8 mouse cellular contexts compared by ENCODE assay signal in genomic region chr8:69882021-69882756, GRCm38 (mm10). TPM values are rescaled to one million over a fixed set of nuclear protein-coding genes. Genes with fewer than 3 reads are reported as not detected.
DNase-seq lines count a peak whose midpoint lies in the region; ATAC-seq and TF ChIP-seq lines count a peak whose summit lies in the region.

No protein-coding gene starts in this region.

- H3K9me3 ChIP-seq in heart, postnatal 0 days (replicated peaks; ENCODE audit: control insufficient read depth, low read length): no peaks in the 10 kb centered on the region
- H3K9me3 ChIP-seq in lung, embryonic 15.5 days: no peaks in the 10 kb centered on the region

- intact Hi-C loops in left cerebral cortex, postnatal 10 days (cut with DNase I): no loop called here

- no peak for TF ChIP-seq CTCF in heart, postnatal 0 days (IDR thresholded peaks at IDR 0.05; ENCODE audit: low read depth)

- peak overlapping the region; percentile 45 for H3K4me3 ChIP-seq in heart, postnatal 0 days (ENCODE audit: low read depth, low read length)
- H3K4me3 ChIP-seq in lung, embryonic 15.5 days: peak overlapping the region; percentile 36

- peak overlapping the region; percentile 55 for H3K4me2 ChIP-seq in heart, postnatal 0 days (ENCODE audit: low read depth, low read length)
- peak overlapping the region; percentile 58 for H3K4me2 ChIP-seq in lung, embryonic 15.5 days

- H3K4me1 ChIP-seq in heart, postnatal 0 days (ENCODE audit: control insufficient read depth, insufficient read depth): 0 out of 2 replicates have a peak, but pooled peaks cover 8% of the 10 kb centered on the region
- H3K4me1 ChIP-seq in lung, embryonic 15.5 days: peaks cover 17% of the 10 kb centered on the region

- 10% methylated on average over 103 of the region's 103 CpGs for WGBS in heart, postnatal 0 days
- 6% methylated on average over 102 of the region's 103 CpGs for WGBS in lung, embryonic 15.5 days

- H3K9ac ChIP-seq in heart, postnatal 0 days (replicated peaks; ENCODE audit: low read depth, low read length): no peak overlapping the region
- no peak overlapping the region for H3K9ac ChIP-seq in lung, embryonic 15.5 days

- peaks cover 82% of the 10 kb centered on the region for H3K27me3 ChIP-seq in heart, postnatal 0 days (ENCODE audit: control insufficient read depth, insufficient read depth, low read length)
- H3K27me3 ChIP-seq in lung, embryonic 15.5 days: peaks cover 94% of the 10 kb centered on the region

- no peak for TF ChIP-seq EP300 in heart, postnatal 0 days (IDR thresholded peaks at IDR 0.05; ENCODE audit: low read depth)

- ATAC-seq in heart, postnatal 0 days (ENCODE audit: insufficient read depth, low read depth): peak; percentile 55; the same call in 1 of the 2 replicates
- ATAC-seq in lung, embryonic 15.5 days (ENCODE audit: borderline replicate concordance, extremely low read depth, low FRiP score, low TSS enrichment): 0 out of 2 replicates have a peak, but pooled peaks have one; percentile 6

- no peak overlapping the region for H3K27ac ChIP-seq in heart, postnatal 0 days (ENCODE audit: low read depth)
- H3K27ac ChIP-seq in lung, embryonic 15.5 days: no peak overlapping the region

- H3K36me3 ChIP-seq in heart, postnatal 0 days (replicated peaks; ENCODE audit: control insufficient read depth, insufficient read depth, low read length): no peaks in the 10 kb centered on the region
- H3K36me3 ChIP-seq in lung, embryonic 15.5 days: no peaks in the 10 kb centered on the region

- peak; percentile 65 to 90 for DNase-seq in left cerebral cortex, postnatal 10 days (ENCODE audit: extremely low spot score in 1 of 2, low spot score in 2 of 2)
- DNase-seq in left cerebral cortex, adult 9 months (ENCODE audit: low spot score in 2 of 2): no peak
- peak; percentile 73 for DNase-seq in embryo, embryonic 10 days (ENCODE audit: low spot score)
- DNase-seq in heart, postnatal 0 days (ENCODE audit: low spot score): no peak
- peak; percentile 88 for DNase-seq in kidney, postnatal 14 days
- peak; percentile 52 for DNase-seq in retina, postnatal 7 days (ENCODE audit: low read depth, low spot score)
- DNase-seq in cerebellum, adult 18-20 months: no peak

RNA-seq across cellular contexts. Expression of gene Cilp2, which starts 5.3 kb away (rescaled TPM):
- 1 to 10 TPM; 2.5 to 2.6 TPM for total RNA-seq in left cerebral cortex, postnatal 10 days (2021)
- 0.23 and 0.43 TPM in 2 replicates for total RNA-seq in heart, postnatal 0 days (2014; rRNA removed; ENCODE audit: low replicate concordance)
- polyA plus RNA-seq in heart, postnatal 0 days (2015; fragmentation: Nextera tagmentation; extraction: Ambion mirVana): 0.36 and 0.49 TPM in 2 replicates
- 0.59 and 0.61 TPM in 2 replicates for polyA plus RNA-seq in lung, embryonic 15.5 days (2015; fragmentation: Nextera tagmentation; extraction: Ambion mirVana)

RNA-seq across cellular contexts. Expression of gene Tssk6, which starts 19.8 kb away (rescaled TPM):
- total RNA-seq in left cerebral cortex, postnatal 10 days (2021): under 1 TPM; 0.26 to 0.53 TPM
- total RNA-seq in heart, postnatal 0 days (2014; rRNA removed; ENCODE audit: low replicate concordance): 0.11 TPM in 1 of 2 replicates, not detected in the other
- polyA plus RNA-seq in heart, postnatal 0 days (2015; fragmentation: Nextera tagmentation; extraction: Ambion mirVana): 1.1 and 1.2 TPM in 2 replicates
- 2.9 and 3.7 TPM in 2 replicates for polyA plus RNA-seq in lung, embryonic 15.5 days (2015; fragmentation: Nextera tagmentation; extraction: Ambion mirVana)

RNA-seq across cellular contexts. Expression of gene Ndufa13, which starts 20.2 kb away (rescaled TPM):
- total RNA-seq in left cerebral cortex, postnatal 10 days (2021): 100 to 1,000 TPM; 111 to 119 TPM
- 223 and 232 TPM in 2 replicates for total RNA-seq in heart, postnatal 0 days (2014; rRNA removed; ENCODE audit: low replicate concordance)
- 666 and 702 TPM in 2 replicates for polyA plus RNA-seq in heart, postnatal 0 days (2015; fragmentation: Nextera tagmentation; extraction: Ambion mirVana)
- 162 and 177 TPM in 2 replicates for polyA plus RNA-seq in lung, embryonic 15.5 days (2015; fragmentation: Nextera tagmentation; extraction: Ambion mirVana)

RNA-seq across cellular contexts. Expression of gene Yjefn3, which starts 20.3 kb away (rescaled TPM):
- 10 to 100 TPM; 16.9 to 17.5 TPM for total RNA-seq in left cerebral cortex, postnatal 10 days (2021)
- total RNA-seq in heart, postnatal 0 days (2014; rRNA removed; ENCODE audit: low replicate concordance): 1.2 and 22.3 TPM in 2 replicates
- polyA plus RNA-seq in heart, postnatal 0 days (2015; fragmentation: Nextera tagmentation; extraction: Ambion mirVana): 12.9 and 13.9 TPM in 2 replicates
- 4.0 and 5.5 TPM in 2 replicates for polyA plus RNA-seq in lung, embryonic 15.5 days (2015; fragmentation: Nextera tagmentation; extraction: Ambion mirVana)

RNA-seq across cellular contexts. Expression of gene Pbx4, which starts 49.9 kb away (rescaled TPM):
- total RNA-seq in left cerebral cortex, postnatal 10 days (2021): 10 to 100 TPM; 20.6 to 25.4 TPM
- total RNA-seq in heart, postnatal 0 days (2014; rRNA removed; ENCODE audit: low replicate concordance): 2.2 TPM in 1 of 2 replicates, not detected in the other
- 1.5 and 1.9 TPM in 2 replicates for polyA plus RNA-seq in heart, postnatal 0 days (2015; fragmentation: Nextera tagmentation; extraction: Ambion mirVana)
- 10.1 and 11.4 TPM in 2 replicates for polyA plus RNA-seq in lung, embryonic 15.5 days (2015; fragmentation: Nextera tagmentation; extraction: Ambion mirVana)

Comparison
In these comparisons a context has a peak if more than half of its experiments do, and no peak if none do; other contexts are left out.
1. DNase-seq: peak in left cerebral cortex, postnatal 10 days (2 of 2), embryo, embryonic 10 days (single experiment), kidney, postnatal 14 days (single experiment) and retina, postnatal 7 days (single experiment); none in left cerebral cortex, adult 9 months (0 of 2), heart, postnatal 0 days (single experiment) and cerebellum, adult 18-20 months (0 of 2).